27 mouse cellular contexts compared by ENCODE assay signal in the genomic region with DNA sequence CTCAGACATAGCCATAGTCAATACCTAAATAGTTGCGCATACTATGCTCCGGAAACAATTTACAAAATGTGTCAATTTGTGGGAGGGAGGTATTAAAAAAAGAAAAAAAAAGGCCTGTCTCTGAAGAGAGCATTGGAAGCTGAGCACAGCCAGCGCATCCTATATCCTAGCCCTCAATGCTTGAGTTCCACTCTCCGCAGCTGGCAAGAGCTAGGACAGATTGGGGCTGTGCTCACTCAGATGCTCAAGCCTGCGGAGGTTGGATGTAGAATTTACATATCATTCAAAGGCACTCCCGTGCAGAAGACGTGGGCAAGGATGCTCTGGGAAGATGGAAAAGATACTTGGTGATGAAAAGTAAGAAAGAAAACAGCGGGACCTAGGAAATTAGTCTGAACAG.
"Had no signal": no experiment of that assay in that cellular context is flagged by ENCODE, and none has a peak within 500 bp of the region (broad histone marks: within the 10 kb centered on the region; RNA-seq: fewer than 3 reads in every experiment).

No protein-coding gene starts in this region.

- DNase-seq: gastrocnemius, adult 2 months; gastrocnemius, postnatal 10 days; gastrocnemius, postnatal 25 days; heart, adult 18-20 months; heart, postnatal 10 days; heart, postnatal 4 days; kidney, adult 11 months; kidney, adult 2 months; kidney, adult 9 months; kidney, postnatal 14 days; kidney, postnatal 36 days; layer of hippocampus, adult 9-11 months; layer of hippocampus, postnatal 36 days; left cerebral cortex, postnatal 4 days had no signal

- H3K4me3 ChIP-seq: gastrocnemius, adult 2 months; heart, embryonic 10.5 days; heart, embryonic 13.5 days; hindbrain, embryonic 10.5 days; hindbrain, embryonic 12.5 days; intestine, embryonic 15.5 days; kidney, embryonic 15.5 days; limb, embryonic 13.5 days; limb, embryonic 15.5 days; liver, embryonic 12.5 days had no signal

- H3K27ac ChIP-seq: gastrocnemius, adult 2 months; heart, embryonic 10.5 days; heart, embryonic 13.5 days; hindbrain, embryonic 10.5 days; hindbrain, embryonic 12.5 days; hindbrain, embryonic 14.5 days; intestine, embryonic 15.5 days; kidney, embryonic 15.5 days; kidney, postnatal 0 days; limb, embryonic 13.5 days; limb, embryonic 15.5 days; liver, embryonic 12.5 days had no signal

- H3K4me1 ChIP-seq: heart, embryonic 10.5 days; heart, embryonic 13.5 days; hindbrain, embryonic 10.5 days; hindbrain, embryonic 12.5 days; intestine, embryonic 15.5 days; kidney, embryonic 15.5 days; limb, embryonic 13.5 days; limb, embryonic 15.5 days; liver, embryonic 12.5 days had no signal

- ATAC-seq: hindbrain, embryonic 16.5 days; inflammation-experienced regulatory T-cells, adult 6 months; intestine, embryonic 15.5 days; liver, embryonic 12.5 days had no signal

- H3K9me3 ChIP-seq: heart, embryonic 10.5 days; heart, embryonic 13.5 days; hindbrain, embryonic 10.5 days; hindbrain, embryonic 12.5 days; intestine, embryonic 15.5 days; kidney, embryonic 15.5 days; limb, embryonic 13.5 days; limb, embryonic 15.5 days; liver, embryonic 12.5 days had no signal

- H3K36me3 ChIP-seq: heart, embryonic 10.5 days; heart, embryonic 13.5 days; hindbrain, embryonic 10.5 days; hindbrain, embryonic 12.5 days; intestine, embryonic 15.5 days; kidney, embryonic 15.5 days; limb, embryonic 13.5 days; limb, embryonic 15.5 days; liver, embryonic 12.5 days had no signal

- H3K27me3 ChIP-seq: heart, embryonic 13.5 days; hindbrain, embryonic 12.5 days; intestine, embryonic 15.5 days; kidney, embryonic 15.5 days; limb, embryonic 13.5 days; limb, embryonic 15.5 days; liver, embryonic 12.5 days had no signal

- H3K9ac ChIP-seq: heart, embryonic 13.5 days; hindbrain, embryonic 12.5 days; hindbrain, embryonic 14.5 days; intestine, embryonic 15.5 days; kidney, embryonic 15.5 days; limb, embryonic 13.5 days; limb, embryonic 15.5 days; liver, embryonic 12.5 days had no signal
